Mouse (Mus musculus): ENCODE results near the gene Cacnb2.

Gene Cacnb2

DNA sequence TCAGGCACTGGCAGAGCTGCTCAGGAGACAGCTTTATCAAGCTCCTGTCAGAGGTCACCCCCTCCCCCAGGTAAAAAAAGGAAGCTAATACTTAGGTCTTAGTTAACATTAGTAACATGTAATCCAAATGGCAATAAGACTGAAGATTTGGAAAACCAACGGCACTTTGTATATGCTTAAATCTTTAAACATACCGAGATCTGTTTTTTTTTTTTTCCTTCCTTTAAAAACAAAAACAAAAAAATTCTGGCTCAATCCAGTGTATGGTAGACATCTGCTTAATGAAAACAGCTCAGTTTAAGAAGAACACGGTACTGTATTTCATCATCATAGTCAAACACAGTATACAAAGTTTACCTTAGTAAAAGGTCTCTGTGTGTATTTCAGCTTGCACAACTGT, at the start of gene Cacnb2:
TSS of gene Cacnb2 (plus strand) at position 301 of the 400 bp plus-strand sequence.
- no peak for DNase-seq

DNA sequence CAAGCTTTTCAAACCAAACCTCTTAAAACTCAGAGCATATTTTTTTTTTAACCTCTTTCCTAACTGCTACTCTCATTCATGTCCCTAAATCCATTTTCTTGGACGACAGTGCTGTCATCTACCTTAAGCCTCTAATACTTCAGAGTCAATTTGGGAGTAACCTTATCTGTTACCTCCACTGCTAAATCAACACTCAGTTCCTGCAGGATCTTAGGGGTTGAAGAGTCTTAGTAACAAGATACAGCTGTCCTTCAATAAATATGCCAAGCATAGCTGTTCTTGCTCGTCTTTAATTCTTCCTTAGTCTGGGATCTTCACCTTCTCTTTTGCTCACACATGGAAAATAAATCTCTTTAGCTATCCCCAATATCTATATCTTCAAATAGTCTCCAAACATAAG, 34.9 kb upstream of the Cacnb2 start:
- DNase-seq = no peak

DNA sequence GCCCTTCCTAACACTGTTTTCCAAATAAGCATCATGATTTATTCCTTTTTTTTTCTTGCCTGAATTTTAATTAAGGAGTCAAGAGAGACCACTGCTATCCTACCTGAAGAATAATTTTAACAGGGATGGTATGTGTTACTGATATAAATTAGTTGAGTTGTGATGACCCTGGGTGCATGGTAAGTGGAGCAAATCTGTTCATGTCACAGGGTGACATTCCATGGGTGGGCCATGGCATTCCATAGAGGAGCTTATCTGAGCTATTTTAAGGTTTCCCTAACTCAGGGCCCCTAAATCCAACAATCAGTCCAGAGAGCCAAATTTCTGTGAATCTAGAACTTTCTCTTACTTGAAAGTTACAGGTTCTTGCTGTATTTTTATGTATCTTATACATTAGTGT, 31.6 kb upstream of the Cacnb2 start:
- DNase-seq = no peak

DNA sequence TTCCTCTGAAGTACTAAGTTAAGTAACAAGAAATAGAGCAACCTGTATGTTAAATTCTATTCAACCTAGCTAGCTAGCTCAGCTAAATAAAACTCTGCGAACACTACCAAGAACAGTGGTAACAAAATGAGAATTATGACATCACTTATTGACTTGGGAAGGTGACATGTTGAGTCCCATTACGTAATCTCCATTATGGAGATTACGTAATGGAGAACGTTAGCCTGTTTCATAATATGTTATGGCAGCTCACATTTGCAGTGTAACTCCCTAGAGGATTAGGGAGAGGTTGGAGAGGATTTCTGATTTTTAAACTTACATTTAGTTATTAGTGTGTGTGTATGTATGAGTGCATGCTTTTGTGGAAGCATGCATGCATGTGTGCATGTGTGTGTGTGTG, 13.3 kb upstream of the Cacnb2 start:
- no peak for DNase-seq

DNA sequence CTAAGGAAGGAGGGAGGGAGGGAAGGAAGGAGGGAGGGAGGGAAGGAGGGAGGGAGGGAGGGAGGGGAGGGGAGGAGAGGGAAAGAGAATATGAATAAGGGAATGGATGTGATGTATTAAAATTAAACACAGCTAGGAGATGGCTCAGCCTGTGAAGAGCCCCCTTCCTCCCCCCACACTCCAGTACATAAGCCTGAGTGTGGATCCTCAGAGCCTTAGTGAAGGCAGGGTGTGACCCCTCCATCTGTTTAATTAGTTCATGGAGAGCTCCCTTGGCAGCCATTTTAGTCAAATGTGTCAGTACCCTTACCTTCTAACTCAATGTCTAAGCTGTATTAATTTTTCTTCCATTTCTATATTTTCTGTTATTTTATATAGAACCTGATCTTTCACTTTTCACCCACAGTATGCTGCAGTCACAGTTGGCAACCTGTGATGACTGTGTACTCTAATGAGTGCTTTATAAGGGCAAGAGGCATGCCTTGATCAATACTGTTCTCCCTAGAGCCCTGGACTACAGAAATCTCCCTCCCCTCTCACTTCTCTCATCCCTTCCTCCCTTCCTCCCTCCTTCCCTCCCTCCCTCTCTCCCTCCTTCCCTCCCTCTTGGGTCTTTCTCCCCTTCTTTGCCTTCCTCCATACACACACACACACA, 4.9 kb upstream of the Cacnb2 start:
- DNase-seq = no peak

DNA sequence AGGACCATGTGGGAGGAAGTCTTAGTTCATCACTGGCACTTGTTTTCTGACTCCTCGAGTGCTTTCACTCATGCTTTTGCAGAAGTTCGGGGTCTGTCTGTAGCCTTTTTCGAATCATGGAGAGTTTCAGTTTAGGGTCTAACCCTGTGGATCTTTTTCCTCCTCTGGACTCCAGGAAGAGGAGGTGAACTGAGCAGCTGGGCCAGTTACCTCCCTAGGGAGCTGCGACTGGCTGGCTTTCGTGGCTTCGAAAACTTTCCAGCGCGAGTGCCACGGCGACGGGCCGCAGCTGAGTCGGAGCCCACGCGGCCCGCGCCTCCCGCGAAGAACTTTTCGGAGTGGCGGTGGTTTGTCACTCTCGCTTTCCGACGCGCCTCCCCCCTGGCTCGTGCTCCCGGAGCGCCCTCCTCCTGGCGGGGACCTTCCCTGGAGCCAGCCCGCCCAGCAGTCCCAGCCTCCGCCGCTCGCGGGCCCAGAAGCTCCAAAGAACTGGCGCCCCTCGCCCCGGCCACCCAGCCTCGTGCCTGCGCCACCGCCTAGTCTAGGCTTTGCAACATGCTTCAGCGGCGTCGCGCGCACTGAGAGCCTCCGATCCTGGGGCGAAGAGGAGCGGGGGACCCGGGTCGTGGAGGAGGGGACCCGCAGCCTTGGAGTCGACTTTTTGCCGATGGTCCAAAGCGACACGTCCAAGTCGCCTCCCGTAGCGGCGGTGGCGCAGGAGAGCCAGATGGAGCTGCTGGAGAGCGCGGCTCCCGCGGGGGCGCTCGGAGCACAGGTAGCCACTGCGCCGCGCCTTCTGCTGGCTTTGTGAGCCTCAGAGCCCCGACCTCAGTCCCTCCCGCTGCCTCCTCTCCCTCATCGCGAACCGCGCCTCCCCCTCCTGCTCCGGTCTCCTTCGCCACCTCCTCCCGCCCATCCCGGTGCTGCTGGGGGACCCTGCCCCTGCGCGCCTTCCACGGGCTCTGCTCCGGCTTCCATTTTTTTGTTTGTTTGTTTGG, 1.2 kb downstream of the Cacnb2 start:
- peak; percentile 66 for DNase-seq

DNA sequence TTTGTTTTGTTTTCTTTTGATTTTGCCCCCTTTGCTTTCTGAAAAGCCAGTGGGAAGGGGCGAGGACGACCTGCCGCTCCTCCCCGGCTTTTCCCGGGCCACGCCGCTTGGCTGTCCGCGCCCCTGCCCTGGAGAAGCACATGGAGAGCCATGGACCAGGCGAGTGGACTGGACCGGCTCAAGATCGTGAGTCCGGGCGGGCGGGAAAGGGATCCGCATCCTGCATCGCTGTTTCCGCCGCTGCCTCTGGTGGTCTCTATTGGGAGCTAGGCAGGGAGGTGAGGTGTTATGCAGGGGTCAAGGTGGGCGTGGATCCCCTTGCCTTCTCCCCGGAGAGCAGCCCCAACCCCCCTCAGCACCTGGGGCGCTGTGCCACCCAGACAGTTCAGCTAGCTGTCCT, 1.9 kb downstream of the Cacnb2 start:
- DNase-seq = peak; percentile 12

DNA sequence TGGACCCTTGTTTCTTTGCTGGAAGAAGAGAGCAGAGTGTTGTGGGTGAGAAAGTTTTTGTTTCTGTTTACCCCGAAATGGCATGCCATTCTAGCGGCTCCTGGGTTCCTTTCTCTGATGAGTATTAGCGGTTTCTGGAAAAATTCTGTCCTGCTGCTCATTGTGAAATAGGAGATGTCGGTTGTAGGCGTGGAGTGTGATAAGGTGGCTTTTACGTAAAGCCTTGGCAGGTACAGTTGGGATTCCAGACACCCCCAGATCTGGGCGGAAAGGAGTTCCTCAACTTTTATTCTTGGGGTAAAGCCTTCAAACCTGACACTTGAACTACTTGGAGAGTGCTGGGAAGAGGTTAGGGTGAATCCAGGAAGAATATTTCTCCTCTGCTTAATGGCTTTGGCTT, 2.3 kb downstream of the Cacnb2 start:
- DNase-seq = no peak

DNA sequence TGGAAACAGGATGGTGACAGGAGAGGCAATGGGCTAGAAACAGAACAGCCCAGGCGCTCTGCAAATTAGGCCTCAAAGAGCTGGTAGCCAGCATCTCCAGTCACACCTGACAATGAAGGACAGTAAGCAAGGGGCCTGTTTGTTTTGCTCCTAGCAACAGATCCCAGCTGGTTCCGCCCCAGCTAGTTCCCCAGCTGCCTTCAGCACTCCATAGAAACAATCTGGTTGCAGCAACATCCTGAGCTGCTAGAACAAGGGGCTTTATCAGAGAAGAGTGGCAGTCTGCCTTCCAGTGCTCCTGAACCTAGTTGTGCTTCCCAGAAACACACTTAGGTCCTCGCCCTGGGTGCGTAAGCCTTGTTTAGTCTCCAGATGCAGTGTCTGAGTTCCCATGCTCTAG, 5.7 kb downstream of the Cacnb2 start:
- DNase-seq = peak; percentile 11

DNA sequence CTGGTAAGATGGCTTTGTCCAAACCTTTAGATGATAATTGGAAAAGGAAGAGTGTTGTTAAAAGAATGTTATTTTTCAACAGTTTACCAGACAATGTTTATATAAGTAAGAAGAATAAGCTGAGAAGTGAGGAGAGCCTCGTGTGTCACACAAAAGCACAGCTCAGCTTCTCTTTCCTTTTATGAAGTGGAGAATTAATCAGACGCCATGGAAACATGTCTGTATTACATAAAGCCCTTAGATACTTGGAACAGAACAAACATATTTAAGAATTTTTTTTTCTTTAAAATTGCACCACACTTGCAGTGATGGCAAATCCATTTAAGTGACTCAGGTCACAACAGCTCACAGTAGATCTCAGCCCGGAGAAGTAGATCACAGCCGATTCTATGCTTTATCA, 9.8 kb downstream of the Cacnb2 start:
- no peak for DNase-seq

DNA sequence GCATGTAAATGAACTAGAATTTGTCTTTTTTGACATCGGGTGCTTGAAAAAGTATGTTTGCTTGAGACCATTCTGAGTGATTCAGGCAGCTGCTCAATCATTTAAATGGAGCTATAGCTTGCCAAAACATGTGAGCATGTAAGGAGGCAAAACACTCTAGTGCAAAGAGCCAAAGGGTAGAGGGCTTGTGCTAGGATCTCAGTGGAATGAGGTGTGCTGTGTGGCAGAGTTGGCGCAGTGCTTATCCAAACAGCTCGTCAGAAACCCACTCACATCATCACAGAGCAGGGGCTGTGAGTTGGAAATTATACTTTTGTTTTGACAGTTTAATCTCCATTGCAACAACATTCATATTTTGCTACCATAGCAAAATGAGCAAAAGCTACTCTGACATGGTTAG, 13.5 kb downstream of the Cacnb2 start:
- no peak for DNase-seq

DNA sequence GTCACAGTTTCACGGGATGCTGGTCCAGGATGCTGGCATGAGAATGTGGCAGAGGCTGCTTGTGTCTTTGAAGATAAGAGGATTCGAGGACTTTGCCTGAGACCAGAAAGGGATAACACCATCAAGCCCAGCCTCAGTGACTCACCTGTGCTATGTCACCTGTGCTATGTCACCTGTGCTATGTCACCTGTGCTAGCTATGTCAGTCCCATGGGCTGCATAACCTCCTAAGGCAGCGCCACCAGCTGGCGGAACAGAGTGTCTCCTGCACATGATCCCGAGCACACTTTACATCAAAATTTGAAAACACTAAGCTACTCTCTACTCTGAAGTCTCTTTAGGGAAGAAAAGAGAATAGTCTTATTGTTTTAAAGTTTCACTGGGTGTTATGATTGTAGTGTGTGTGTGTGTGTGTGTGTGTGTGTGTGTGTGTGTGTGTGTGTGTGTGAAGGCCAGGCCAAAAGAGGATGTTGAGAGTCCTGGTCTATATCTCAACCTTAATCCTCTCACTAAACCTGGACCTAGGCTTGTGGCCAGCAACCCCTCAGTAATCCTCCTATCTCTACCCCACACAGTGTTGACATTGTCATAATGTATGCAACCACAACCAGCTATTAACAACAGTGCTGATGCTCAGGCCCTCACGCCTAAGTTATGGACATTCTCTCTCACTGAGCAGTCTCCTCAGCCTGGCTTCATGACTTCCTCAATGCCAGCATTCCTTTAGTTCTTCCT, 17.4 kb downstream of the Cacnb2 start:
- DNase-seq = no peak

DNA sequence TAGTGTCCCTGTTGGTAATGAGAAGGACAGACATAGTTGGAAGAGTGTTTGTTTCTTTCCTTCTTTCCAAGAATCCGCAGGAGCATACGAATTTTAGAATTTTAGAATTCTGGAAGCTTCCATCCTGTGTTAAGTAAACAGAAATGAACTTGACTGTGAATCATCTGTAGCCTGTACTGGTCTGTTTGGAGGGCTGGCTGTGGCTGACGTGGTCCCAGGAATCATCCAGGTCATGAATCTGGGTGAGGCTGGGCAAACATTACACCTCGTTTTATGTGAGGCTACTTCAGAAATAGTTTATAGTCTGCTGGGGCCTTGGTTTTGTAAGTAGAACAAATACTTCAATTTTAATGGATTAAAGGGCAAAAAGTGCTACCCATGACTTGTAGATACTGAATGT, 18.0 kb downstream of the Cacnb2 start:
- DNase-seq = no peak

DNA sequence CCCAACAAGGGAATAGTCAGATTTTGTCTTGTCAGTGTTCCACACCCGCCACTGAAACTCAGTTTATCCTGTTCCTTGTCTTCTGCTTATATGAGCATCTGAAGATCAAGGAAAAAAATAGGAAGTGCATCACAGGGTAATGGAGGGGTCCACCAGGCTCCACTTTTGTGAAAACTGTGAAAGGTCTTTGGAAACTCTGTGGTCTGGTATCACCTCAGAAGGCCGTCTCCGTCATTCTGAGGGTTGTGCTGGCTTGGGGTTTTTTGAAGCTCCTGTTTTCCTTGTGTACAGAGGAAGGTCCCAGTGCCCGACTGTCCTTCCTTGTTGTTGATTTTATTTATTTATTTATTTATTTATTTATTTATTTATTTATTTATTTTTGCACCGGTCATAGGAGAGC, 20.9 kb downstream of the Cacnb2 start:
- DNase-seq = no peak

DNA sequence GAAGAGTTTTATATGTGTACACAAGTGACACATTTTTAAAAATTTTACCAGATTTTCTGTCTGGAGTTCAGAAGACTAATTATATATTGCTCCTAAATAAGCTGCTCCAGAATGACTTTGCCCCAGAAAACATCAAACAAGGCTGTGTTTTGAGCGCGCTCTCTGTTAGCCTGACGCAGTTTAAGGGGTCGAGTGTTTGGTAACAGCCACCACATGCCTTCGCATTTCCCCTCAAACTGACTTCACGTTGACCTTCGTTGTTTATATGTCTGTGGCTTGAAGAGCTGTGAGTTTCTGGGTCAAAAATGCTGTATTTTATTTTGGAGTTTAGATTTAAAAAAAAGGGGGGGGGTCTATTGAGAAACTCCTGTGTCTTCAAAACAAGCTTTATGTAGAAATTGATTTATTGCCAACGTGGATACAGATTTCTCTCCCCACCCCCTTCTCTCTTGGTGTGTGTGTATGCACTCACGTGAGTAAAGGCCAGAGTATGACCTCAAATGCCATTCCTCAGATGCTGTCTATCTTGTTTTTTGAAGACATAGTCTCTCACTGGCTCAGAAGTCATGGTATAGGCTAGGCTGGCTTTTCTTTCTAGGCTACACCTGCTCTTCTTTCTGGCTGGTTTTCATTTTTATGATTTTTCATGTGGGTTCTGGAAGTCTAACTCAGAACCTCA, 27.1 kb downstream of the Cacnb2 start:
- DNase-seq = no peak

DNA sequence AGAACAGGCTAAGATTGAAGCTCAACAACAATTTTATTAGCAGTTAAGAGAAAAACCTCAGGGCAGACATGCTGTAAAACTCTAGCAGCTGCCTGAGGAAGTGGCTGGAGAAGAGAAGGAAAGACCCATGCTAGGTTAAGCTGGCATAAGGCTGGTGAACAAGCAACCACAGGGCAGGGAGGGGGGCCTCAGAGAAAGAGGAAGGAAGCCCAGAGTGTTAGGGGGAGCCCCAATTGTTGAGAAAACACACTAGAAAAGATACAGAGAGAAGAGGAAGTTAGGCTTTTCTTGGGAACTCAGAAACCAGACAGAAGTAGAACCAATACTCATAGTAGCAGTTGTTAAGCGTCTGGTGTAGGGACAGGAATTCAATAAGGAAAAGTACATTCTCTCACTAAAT, 28.7 kb downstream of the Cacnb2 start:
- DNase-seq = no peak

DNA sequence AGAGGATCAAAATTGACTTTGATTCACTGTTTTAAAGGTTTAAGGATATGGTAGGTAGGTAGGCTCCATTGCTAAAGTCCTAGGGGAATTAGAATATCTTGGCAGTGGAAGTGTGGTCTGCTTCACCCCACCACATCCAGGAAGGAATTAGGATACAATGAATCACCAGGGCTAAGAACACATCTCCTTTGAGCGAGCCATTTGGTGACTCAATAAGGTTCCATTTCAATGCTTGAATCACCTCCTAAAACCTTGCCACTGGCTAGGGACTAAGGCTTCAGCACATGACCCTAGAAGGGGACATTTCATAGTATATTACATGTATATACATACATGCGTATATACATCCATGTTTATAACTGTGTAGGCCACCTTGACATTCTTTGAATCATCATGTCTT, 30.3 kb downstream of the Cacnb2 start:
- no peak for DNase-seq

DNA sequence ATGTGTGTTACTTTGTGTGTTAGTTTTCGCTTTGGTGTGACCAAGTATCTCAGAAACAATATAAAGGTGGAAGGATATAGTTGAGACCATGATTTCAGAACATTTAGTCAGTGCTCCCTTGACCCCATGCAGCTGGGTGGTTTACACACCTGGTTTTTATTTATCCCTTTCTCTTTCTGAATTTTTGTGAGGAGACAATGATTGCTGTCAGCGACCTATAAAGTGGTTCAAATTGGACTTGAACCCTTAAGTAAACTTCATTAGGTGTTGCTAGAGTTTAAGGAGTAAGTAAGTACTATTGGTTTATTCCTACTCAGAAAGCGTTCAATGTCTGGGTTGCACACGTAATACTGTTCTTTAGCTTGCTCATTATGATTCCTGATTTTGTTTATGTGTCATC, 36.4 kb downstream of the Cacnb2 start:
- DNase-seq = no peak

DNA sequence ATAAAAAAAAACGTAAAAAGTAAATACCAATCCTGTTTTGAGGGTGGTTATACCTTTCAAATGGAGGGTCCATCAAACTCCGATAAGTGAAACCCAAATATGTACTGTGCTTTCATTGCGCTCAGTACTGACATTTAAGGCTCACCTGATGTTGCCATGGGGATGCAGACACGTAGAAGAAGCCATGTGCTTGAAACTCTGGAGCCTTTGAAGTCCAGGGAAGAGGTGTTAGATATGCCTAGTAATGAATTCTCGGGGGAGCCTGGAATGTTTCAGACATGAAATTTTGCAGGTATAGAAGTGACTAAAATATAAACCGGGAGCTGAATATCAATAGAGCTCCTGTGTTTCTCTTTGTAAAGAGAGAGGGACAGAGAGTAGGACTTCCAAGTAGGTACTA, 37.0 kb downstream of the Cacnb2 start:
- no peak for DNase-seq

DNA sequence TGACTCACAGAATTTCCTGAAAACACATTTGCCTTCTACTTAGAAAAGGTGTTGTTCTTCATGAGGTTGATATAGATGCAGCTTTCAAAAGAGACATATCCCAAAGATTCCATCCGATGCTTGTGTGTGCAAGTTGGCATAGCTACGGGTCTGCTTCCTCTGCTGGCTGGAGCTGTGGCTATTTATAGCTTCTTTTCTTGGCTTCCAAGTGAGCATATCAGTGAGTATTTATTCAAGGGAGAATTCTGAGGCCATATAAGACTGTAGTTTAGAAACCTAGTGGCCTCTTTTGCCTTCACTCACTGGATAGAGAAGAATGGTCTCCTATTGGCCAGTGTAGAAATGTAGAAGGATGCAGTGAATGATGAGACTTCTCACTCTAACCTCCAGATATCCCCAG, 38.2 kb downstream of the Cacnb2 start:
- DNase-seq = peak; percentile 16

DNA sequence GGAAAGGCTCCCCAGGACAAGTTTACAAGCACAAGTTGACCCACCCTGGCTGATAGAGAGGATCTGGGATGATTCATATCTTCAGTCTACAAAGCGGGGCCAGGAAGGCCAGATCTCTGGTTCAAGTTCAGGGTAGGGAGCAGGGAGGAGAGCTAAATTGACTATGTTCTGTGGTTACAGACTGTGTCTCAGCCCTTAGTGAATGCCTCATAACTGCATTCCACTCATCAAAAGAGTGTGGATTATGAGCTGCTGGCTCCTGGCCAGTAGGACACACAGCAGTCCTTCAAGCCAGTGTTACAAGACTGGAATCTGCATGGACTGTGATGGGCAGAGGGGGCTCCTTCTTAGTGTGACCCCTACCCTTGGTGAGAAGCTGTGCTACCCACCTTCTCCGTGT, 48.4 kb downstream of the Cacnb2 start:
- no peak for DNase-seq

DNA sequence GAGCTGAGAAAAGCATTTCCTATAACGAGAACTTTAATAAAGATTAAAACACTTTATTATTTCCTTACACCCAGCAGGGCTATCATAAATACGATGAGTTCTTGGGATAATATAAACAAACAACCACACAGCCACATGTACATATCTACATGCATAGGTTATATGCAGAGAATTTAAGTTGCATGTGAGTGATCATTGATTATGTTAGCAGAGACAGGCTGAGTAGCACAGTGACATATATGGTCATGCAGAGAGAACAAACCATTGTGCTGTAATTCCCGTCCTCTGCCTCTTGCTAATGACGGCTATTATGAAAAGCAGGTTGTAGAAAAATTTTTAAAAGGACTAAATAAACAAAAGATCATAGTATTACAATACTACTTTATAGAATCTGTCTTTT, 53.8 kb downstream of the Cacnb2 start:
- DNase-seq = no peak

DNA sequence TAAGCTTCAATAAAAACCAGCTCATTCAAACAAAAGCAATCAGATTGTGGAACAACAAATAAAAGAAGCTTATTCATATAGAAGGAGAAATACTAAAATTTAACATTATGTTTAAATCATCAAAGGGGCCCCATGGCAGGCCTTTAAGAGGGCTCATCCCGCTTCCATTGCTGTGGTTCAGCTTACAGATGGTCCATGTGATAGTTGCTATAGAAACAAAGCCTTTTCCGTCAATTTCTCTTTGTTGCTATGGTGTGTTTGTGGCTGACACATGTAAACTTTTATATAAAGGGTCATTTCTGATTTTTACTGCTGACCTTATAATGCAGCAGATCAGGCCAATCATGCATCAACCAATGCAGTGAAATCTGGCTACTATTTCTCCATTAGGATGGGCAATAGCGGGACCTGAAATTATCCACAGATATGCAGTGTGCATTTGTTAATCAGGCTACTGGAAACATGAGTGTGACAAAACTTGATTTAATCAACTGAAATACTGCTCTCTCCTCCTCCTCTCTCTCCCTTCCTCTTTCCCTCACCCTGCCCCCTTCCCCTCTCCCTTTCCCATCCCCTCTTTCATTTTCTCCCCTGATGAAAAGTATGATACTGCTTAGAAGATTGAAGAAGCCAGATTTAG, 54.4 kb downstream of the Cacnb2 start:
- DNase-seq = no peak

Data from right cerebral cortex, postnatal 25 days (tissue).